Mouse (Mus musculus) layer of hippocampus, postnatal 36 days (tissue): ENCODE measurements around the gene Tsc22d4. TPM values are rescaled to one million over a fixed set of nuclear protein-coding genes. Genes with fewer than 3 reads are reported as not detected.

Source experiments
- DNase-seq, 2 experiments: peaks; one replicate each; pipeline ENCODE4 v3.0.0; 2022
- total RNA-seq, 2 experiments: library from RNA; stranded (reverse); gene quantifications; 2 replicates each; pipeline ENCODE4 v1.2.3; 2021

Gene Tsc22d4
- total RNA-seq, 2 experiments from 2014 or later, result 170 to 176 TPM

DNA sequence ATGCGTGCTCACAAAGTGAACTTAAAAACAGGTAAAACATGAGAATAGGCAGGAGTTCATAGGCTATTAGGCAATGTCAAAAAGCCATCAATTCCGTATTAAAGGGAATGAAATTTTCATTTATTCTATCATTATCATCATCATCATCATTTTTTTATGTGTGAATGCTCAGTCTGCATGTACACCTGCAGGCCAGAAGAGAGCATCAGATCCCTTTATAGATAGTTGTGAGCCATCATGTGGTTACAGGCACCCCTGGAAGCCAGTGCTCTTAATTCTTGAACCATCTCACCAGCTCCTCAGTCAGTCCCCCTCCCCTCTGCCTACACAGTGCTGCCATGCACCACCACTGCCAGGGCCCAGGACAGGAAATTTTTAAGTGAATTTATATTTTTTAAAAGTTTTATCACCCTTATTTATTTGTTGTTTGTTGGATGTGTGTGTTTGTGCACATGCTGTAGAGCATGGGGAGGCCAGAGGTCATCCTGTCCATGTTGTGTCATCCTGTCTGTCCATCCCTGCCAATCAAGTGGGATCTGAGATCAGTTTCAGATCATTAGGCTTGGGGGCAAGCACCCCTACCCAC, 43.5 kb downstream of the Tsc22d4 start:
- DNase-seq, result no peak

DNA sequence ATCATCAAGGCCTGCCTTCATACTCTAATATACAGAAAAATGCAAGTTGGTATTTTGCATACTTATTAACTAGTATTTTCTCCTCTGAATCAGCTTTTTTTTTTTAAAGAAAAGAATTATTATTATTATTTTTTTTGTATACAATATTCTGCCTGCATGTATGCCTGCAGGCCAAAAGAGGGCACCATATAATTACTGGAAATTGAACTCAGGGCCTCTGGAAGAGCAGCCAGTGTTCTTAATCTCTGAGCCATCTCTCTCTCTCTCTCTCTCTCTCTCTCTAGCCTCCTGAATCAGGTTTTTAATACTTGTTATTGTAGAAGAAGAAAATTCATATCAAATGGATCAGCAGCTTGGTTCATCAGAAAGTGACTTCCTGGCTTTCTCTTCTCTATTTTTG, 46.0 kb downstream of the Tsc22d4 start:
- no peak for DNase-seq

DNA sequence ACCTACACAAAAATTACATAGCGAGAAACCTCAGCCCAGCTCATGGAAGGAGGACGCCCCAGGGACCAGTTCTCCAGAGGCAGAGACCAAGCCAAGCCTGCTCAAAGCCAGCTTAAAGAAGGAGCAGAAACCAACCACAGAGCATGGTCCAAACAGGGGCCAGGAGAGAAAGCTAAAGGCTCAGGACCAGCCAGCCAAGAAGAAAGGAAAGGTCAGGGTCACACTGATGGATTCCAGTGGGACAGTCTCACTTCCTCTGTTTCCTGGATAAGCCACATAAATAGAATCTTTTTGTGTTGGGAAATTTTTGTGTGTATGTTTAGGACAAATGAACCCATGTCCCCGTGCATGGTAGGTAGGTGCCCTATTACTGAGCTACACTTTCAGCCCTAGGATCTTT, 51.1 kb downstream of the Tsc22d4 start:
- no peak for DNase-seq

DNA sequence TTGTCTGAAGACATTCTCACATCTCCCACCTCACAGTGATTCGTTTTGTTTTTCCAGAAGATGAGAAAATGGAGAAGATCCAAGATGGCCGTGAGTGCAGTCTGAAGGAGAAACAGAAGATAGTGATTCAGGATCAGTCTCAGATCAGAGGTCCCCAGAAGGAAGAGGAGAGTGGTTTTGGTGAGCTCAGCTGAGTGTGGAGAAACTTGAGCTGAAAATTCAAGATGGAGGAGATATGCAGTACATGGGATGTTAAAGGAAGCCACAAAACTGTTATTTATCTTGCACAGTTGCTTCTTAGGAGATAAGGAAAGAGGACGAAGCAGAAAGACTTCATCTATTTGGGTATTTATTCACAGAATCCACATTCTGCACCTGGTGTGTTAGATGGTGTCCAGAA, 55.4 kb downstream of the Tsc22d4 start:
- no peak for DNase-seq

DNA sequence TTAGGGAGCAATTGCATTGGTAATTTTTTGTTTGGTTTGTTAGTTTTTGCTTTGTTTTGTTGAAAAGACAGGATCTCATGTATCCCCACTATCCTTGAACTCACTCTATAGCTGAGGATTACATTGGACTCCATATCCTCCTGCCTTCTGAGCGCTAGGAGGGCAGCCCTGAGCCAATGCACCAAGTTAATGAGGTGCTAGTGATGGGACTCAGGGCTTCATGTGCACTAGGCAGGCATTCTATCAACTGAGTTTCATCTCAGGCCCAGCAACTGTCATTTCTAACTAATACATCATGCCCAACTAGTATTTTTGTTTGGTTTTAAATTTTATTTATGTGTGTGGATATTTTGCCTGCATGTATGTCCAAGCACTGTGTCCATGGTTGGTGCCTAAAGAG, 60.6 kb downstream of the Tsc22d4 start:
- no peak for DNase-seq

DNA sequence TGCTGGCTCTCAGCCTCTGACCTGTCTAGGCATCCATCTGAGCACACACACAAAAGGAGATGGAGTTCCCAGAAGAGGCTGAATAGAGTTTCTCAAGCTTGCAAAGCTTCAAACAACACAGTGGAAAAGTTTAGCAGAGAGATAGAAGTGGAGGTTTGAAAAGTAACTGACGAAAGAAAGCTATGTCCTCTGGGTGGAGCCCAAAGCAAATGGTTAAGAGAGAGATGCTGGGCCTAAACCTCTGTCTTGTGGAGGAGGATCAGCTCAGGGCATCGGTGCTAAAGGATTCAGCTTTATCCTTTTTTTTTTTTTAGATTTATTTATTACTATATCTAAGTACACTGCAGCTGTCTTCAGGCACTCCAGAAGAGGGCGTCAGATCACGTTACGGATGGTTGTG, 62.8 kb downstream of the Tsc22d4 start:
- DNase-seq, result no peak

DNA sequence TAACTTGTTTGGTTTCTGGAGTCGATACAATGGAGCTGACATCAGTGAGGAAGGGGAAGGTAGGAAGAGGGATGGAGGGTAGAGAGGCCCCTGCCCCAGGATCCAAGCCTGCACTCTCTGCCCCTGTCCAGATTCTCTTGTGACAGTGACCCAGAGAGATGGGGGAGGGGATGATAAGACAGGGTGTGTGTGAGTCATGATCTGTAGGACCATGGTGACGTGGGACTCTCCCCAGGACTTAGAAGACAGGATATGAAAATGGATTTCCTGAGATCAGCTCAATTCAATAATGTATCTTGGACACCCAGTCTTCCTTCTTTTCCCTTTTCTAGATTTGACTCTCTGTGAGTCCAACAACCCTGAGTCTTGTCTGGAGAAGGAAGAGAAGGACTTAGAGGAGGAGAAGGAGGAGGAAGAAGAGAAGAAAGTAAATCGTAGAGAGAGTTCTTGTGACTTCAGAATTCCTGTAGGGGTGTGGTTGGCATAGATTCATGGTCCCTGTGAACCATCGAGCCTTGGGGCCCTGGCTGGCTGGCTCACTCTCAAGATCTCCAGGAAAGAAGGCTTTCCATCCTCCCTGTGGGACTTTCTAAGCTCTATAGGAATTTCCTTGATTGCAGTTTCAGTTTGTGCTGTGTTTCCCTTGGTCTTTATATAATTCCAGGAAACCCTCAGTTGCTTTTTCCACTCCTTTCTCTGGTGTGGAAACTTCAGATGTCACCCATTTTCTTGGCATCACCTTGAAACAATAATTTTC, 72.1 kb downstream of the Tsc22d4 start:
- DNase-seq, result no peak

Other genes with a start within 250 kb of the Tsc22d4 start
- gene Pop7, start 243.2 kb upstream of the Tsc22d4 start, total RNA-seq, result 10 to 100 TPM; 32.5 to 37.0 TPM
- gene Gigyf1, start 227.2 kb upstream of the Tsc22d4 start, total RNA-seq, result 10 to 100 TPM; 56.7 to 58.9 TPM
- gene Epo, start 212.5 kb upstream of the Tsc22d4 start, total RNA-seq, result not detected
- 100 to 1,000 TPM; 554 to 565 TPM for gene Gnb2, start 212.2 kb upstream of the Tsc22d4 start, total RNA-seq
- 100 to 1,000 TPM; 127 to 138 TPM for gene Actl6b, start 192.2 kb upstream of the Tsc22d4 start, total RNA-seq
- 10 to 100 TPM; 13.4 to 16.1 TPM for gene Tfr2, start 175.9 kb upstream of the Tsc22d4 start, total RNA-seq
- gene Mospd3, start 144.7 kb upstream of the Tsc22d4 start, total RNA-seq, result 10 to 100 TPM; 26.0 to 27.4 TPM
- 1 to 10 TPM; 8.4 to 8.8 TPM for gene Pcolce, start 131.9 kb upstream of the Tsc22d4 start, total RNA-seq
- gene Fbxo24, start 116.7 kb upstream of the Tsc22d4 start, total RNA-seq, result under 1 TPM; 0.18 to 0.77 TPM
- gene Lrch4, start 116.6 kb upstream of the Tsc22d4 start, total RNA-seq, result 10 to 100 TPM; 21.8 to 25.3 TPM
- 10 to 100 TPM; 18.6 to 23.9 TPM for gene Gm20605, start 116.6 kb upstream of the Tsc22d4 start, total RNA-seq
- 10 to 100 TPM; 10.1 to 13.3 TPM for gene Sap25, start 104.4 kb upstream of the Tsc22d4 start, total RNA-seq
- under 1 TPM; 0.15 to 0.28 TPM for gene Irs3, start 100.0 kb upstream of the Tsc22d4 start, total RNA-seq
- 10 to 100 TPM; 57.7 to 61.1 TPM for gene Agfg2, start 61.0 kb upstream of the Tsc22d4 start, total RNA-seq
- 10 to 100 TPM; 65.4 to 66.3 TPM for gene Nyap1, start 4.1 kb upstream of the Tsc22d4 start, total RNA-seq
- 10 to 100 TPM; 24.1 to 24.6 TPM for gene Ppp1r35, start 33.1 kb downstream of the Tsc22d4 start, total RNA-seq
- 10 to 100 TPM; 40.8 to 44.5 TPM for gene Mepce, start 41.9 kb downstream of the Tsc22d4 start, total RNA-seq
- gene Zcwpw1, start 42.1 kb downstream of the Tsc22d4 start, total RNA-seq, result 1 to 10 TPM; 5.2 to 7.1 TPM
- gene Pilra, start 90.6 kb downstream of the Tsc22d4 start, total RNA-seq, result 1 to 10 TPM in 1 of 2 experiments, under 1 TPM in 1; 0.67 to 1.3 TPM
- not detected for gene Pilrb1, start 112.4 kb downstream of the Tsc22d4 start, total RNA-seq
- gene Pilrb2, start 126.1 kb downstream of the Tsc22d4 start, total RNA-seq, result not detected
- gene Cyp3a13, start 175.9 kb downstream of the Tsc22d4 start, total RNA-seq, result under 1 TPM in 1 of 2 experiments, not detected in 1; 0.25 TPM
- gene Gjc3, start 217.4 kb downstream of the Tsc22d4 start, total RNA-seq, result 10 to 100 TPM; 26.5 to 31.6 TPM
- gene Azgp1, start 235.8 kb downstream of the Tsc22d4 start, total RNA-seq, result not detected